Mouse (Mus musculus) ES-CJ7 (cell line): ENCODE data around the gene Epha3.

ENCODE experiments used
- DNase-seq: peaks from one replicate; pipeline ENCODE4 v3.0.0; 2011; ENCODE audit warnings: low read depth, low spot score

Epha3 gene

GRCm38 (mm10) chr16:63657743-63658142 lies 206.2 kb downstream of the Epha3 start:
- no peak for DNase-seq

GRCm38 (mm10) chr16:63653393-63653918 lies 210.5 kb downstream of the Epha3 start:
- DNase-seq: no peak

GRCm38 (mm10) chr16:63650760-63651159 lies 213.2 kb downstream of the Epha3 start:
- no peak for DNase-seq

- DNase-seq: no peak
Measured at GRCm38 (mm10) chr16:63646577-63646976, 217.4 kb downstream of the Epha3 start.

GRCm38 (mm10) chr16:63642641-63643040 lies 221.3 kb downstream of the Epha3 start:
- DNase-seq: no peak

- DNase-seq: no peak
Measured at GRCm38 (mm10) chr16:63641603-63642002, 222.4 kb downstream of the Epha3 start.

GRCm38 (mm10) chr16:63638701-63639100 lies 225.3 kb downstream of the Epha3 start:
- no peak for DNase-seq

- no peak for DNase-seq
Measured at GRCm38 (mm10) chr16:63633748-63634166, 230.2 kb downstream of the Epha3 start.

GRCm38 (mm10) chr16:63625229-63625628 lies 238.7 kb downstream of the Epha3 start:
- DNase-seq: no peak

- no peak for DNase-seq
Measured at GRCm38 (mm10) chr16:63621845-63622244, 242.1 kb downstream of the Epha3 start.

GRCm38 (mm10) chr16:63615396-63615795 lies 248.6 kb downstream of the Epha3 start:
- no peak for DNase-seq

- DNase-seq: no peak
Measured at GRCm38 (mm10) chr16:63613006-63613405, 251.0 kb downstream of the Epha3 start.

- DNase-seq: no peak
Measured at GRCm38 (mm10) chr16:63600229-63600628, 263.7 kb downstream of the Epha3 start.

- no peak for DNase-seq
Measured at GRCm38 (mm10) chr16:63594656-63595055, 269.3 kb downstream of the Epha3 start.

GRCm38 (mm10) chr16:63569746-63570145 lies 294.2 kb downstream of the Epha3 start:
- no peak for DNase-seq

GRCm38 (mm10) chr16:63566106-63566836 lies 297.7 kb downstream of the Epha3 start:
- no peak for DNase-seq

GRCm38 (mm10) chr16:63556410-63557146 lies 307.4 kb downstream of the Epha3 start:
- no peak for DNase-seq

- no peak for DNase-seq
Measured at GRCm38 (mm10) chr16:63552531-63552930, 311.4 kb downstream of the Epha3 start.

GRCm38 (mm10) chr16:63539489-63539888 lies 324.5 kb downstream of the Epha3 start:
- no peak for DNase-seq

GRCm38 (mm10) chr16:63528821-63529220 lies 335.2 kb downstream of the Epha3 start:
- no peak for DNase-seq

- no peak for DNase-seq
Measured at GRCm38 (mm10) chr16:63517636-63518035, 346.3 kb downstream of the Epha3 start.

GRCm38 (mm10) chr16:63510069-63510468 lies 353.9 kb downstream of the Epha3 start:
- DNase-seq: no peak

GRCm38 (mm10) chr16:63506437-63506836 lies 357.5 kb downstream of the Epha3 start:
- DNase-seq: no peak
